Mouse (Mus musculus) left cerebral cortex, adult 18-20 months (tissue): ENCODE results near the gene Drd4. TPM values are rescaled to one million over a fixed set of nuclear protein-coding genes. Genes with fewer than 3 reads are reported as not detected.

ENCODE experiments used
- DNase-seq, 2 experiments: peaks; one replicate each; pipeline ENCODE4 v3.0.0; 2021 to 2022; ENCODE audit warnings: low spot score in 2 of 2, mixed read lengths in 1 of 2
- total RNA-seq, 2 experiments: library from RNA; stranded (reverse); gene quantifications; 2 replicates each; pipeline ENCODE4 v1.2.3; 2021

Gene Drd4
- total RNA-seq, 2 experiments from 2014 or later: 0.33 to 0.66 TPM

- no peak for DNase-seq
Measured at GRCm38 (mm10) chr7:141331990-141332389, 40.2 kb downstream of the Drd4 start.

DNA sequence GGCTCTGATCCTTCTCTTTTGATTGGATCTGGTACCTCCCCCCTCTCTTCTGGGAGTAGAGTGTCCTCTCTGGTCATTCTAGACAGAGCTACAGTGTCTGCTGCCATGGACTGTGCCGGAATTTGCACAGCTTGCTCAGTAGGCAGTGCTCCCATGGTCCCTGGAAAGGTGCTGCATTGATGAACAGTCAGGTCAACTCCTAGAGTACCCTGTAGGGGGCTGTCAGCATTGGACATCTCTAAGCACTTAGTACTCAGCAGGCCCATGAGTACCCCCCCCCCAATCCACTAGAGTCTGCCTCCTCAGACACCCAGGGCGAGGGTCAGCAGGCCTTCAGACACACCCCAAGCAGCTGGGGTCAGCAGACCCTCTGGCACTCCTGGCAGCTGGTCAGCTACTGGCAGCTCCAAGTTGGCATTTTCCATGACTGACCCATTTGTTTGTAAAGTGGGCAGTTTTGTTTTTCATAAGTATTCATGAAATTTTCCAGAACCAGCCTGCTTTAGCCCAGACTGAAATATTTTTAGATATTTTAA lies 43.3 kb downstream of the Drd4 start:
- no peak for DNase-seq

DNA sequence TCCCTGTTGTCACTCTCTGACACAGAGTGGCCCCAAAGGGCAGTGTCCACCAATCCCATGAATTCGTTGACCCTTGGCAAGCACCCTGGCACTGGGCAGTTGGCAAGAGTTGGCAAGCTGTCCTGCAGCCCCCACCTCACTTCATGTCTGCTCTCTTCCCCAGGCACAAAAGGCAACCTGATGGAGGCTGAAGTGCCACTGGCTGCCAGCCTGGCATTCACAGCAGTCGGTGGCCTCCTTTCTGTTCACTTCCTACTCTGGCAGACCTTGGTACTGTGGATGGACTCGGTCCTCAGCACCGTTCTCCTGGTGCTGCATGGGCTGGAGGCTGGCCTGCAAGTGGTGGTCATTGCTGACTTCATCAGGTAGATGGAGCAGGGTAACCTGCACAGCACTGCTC lies 43.9 kb downstream of the Drd4 start:
- DNase-seq: peak in 1 of 2 experiments; percentile 19

DNA sequence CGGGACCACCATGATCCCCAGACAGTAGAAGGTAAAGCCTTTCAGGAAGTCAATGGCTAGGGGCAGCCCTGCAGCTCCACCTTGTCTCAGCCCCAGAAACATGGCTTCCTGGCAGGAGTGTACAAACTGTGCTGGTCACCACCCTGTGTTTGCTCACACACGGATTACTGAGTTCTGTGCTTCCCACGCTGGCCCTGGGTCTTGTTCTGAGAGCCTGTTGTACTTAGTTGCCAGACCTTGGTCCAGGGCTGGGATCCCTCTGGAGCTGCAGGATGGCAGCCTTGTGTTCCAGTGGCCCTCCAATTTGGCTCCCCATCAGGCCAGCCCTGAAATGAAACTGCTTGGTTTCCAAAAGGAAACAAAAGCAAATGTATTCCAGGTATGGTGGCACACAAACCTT lies 44.5 kb downstream of the Drd4 start:
- no peak for DNase-seq

- DNase-seq: no peak
Measured at GRCm38 (mm10) chr7:141337716-141338416, 46.1 kb downstream of the Drd4 start.

DNA sequence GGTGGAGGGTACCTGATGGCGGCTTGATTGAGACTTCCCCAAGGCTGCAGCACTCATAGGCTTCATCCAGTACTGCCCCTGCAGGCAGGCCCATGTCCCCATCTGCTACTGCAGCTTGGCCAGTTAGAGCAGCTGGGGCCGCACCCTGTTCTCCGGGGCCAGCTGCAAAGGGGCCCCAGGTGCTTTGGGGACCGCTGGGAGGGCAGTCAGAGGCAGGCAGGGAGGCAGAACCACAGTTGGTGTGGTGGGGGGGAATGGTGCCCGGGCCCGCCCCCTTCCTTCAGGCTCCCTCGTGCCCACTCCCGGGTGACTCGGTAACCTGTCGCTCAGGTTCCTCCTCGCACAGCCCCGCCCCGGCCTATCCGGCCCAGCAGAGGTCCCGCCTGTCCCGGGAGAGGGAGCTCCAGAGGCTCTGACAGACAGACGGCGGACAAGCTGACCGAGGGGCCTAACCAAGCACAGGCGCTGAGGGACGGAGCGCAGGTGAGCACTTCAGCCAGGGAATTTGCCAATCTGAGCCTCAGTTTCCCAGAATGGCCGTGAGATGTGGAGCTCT lies 46.8 kb downstream of the Drd4 start, which contains the start of gene Eps8l2:
Gene Eps8l2, plus strand, starts transcription at position 305 of the 556 bp plus-strand sequence.
- no peak for DNase-seq

DNA sequence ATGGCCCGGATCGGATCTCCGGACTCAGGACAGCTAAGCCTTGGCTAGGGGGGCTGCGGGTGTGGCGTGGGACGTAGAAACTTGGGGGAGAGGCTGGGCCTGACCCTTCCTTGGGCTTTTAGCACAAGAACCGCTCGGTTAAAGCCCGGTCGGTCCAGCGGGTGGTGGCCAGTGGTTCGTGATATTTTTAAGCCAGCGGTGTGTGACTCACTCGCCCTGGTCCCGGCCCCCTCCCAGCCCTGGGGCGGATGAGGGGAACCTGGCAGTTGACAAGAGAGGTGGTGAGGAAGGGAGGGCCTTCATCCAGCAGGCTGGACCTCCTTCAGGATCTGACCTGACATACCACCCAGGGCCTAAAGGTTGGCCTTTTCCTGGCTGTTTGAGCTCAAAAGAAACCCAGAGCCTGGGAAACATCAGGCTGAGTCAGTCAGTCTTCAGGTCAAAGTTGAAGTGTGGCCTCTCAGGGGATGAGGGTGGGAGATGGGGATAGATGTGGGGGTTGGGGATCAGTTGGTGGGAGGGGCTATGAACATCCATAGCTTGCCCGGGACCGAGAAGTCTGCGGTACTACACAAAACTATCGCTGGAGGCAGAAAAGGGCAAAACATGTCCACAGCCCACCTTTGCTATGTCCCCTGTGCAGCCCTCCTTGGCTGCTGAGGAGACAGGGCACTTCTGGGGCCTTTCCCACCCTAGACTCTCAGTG lies 47.6 kb downstream of the Drd4 start:
- DNase-seq: no peak

DNA sequence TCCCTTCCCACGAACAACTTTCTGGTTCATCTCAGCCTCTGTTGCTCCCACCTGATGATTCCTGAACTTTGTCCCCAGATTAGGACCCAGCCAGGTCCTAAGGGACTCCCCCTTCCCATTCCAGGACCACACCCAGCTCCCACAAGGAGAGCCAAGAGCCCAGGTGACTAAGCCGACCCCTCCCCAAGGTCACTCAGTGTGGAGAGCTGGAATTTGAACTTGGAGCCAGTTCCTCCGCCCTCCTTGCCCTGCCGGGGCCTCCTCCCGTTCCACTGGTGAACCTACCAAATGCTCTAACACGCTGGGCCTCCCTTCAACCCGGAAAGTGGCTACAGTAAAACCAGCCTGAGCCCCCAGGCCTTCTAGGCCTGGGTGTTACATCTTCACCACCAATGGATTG lies 48.2 kb downstream of the Drd4 start:
- DNase-seq: no peak

DNA sequence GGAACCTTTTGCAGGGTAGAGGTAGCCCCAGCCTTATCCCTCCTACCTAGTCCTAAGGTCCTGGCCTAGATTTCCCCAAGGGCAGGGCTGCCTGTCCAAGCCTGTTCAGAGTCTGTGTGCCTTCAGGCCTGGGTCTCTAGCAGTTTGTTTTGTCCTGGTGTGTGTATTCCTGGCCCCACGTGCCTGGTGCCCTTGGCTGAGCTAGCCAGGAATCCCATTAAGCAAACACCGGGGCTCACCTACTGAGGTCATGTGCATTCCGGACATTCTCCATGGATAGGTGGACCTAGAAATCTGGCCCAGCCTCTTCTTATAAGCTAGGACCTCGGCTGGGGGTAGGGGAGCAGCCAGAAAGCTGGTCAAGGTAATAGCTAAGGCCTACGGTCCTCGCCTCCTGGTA lies 48.7 kb downstream of the Drd4 start:
- no peak for DNase-seq

GRCm38 (mm10) chr7:141341689-141342226 lies 50.0 kb downstream of the Drd4 start:
- no peak for DNase-seq

- no peak for DNase-seq
Measured at GRCm38 (mm10) chr7:141343230-141343629, 51.4 kb downstream of the Drd4 start.

DNA sequence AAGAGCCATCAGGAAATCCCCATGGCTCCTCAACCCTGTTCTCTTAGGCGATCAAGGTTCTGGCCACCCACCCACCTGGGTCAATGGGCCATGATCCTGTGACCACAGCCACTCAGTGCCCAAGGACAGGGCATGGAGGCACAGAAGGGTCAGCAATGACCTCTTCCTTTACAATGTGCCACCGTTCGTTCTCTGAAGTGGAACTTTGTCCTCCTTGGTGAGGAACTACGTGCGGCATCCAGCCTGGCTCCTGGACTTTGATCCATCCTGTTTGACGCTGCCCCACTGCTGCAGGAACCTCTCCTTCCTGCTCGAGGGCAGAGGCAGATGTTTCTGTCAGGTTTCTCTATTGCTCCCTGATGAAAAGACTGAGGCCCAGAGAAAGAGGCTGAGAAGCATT lies 51.9 kb downstream of the Drd4 start:
- no peak for DNase-seq

- DNase-seq: no peak
Measured at GRCm38 (mm10) chr7:141344787-141345186, 53.0 kb downstream of the Drd4 start.

Other genes with a start within 250 kb of the Drd4 start
- gene B4galnt4, start 230.9 kb upstream of the Drd4 start, total RNA-seq: 10 to 100 TPM; 85.9 to 86.1 TPM
- under 1 TPM; 0.26 to 0.33 TPM for gene Pkp3, start 213.8 kb upstream of the Drd4 start, total RNA-seq
- gene Sigirr, start 191.4 kb upstream of the Drd4 start, total RNA-seq: 1 to 10 TPM; 2.1 to 2.3 TPM
- not detected for gene Ano9, start 174.2 kb upstream of the Drd4 start, total RNA-seq
- 10 to 100 TPM; 43.9 to 51.1 TPM for gene Ptdss2, start 169.6 kb upstream of the Drd4 start, total RNA-seq
- 10 to 100 TPM; 39.0 to 43.2 TPM for gene Rnh1, start 119.1 kb upstream of the Drd4 start, total RNA-seq
- 100 to 1,000 TPM; 223 to 237 TPM for gene Hras, start 98.0 kb upstream of the Drd4 start, total RNA-seq
- 1 to 10 TPM; 2.7 to 4.4 TPM for gene Lrrc56, start 97.8 kb upstream of the Drd4 start, total RNA-seq
- not detected for gene Lmntd2, start 77.9 kb upstream of the Drd4 start, total RNA-seq
- 1 to 10 TPM; 1.4 to 2.5 TPM for gene Rassf7, start 76.1 kb upstream of the Drd4 start, total RNA-seq
- 10 to 100 TPM; 73.6 to 75.1 TPM for gene Phrf1, start 63.2 kb upstream of the Drd4 start, total RNA-seq
- gene Irf7, start 25.5 kb upstream of the Drd4 start, total RNA-seq: 1 to 10 TPM in 1 of 2 experiments, under 1 TPM in 1; 1.00 to 2.0 TPM
- not detected for gene Cdhr5, start 15.2 kb upstream of the Drd4 start, total RNA-seq
- not detected for gene Sct, start 12.9 kb upstream of the Drd4 start, total RNA-seq
- 10 to 100 TPM; 62.8 to 70.5 TPM for gene Deaf1, start 35.7 kb downstream of the Drd4 start, total RNA-seq
- 10 to 100 TPM; 24.6 to 34.6 TPM for gene Tmem80, start 35.7 kb downstream of the Drd4 start, total RNA-seq
- gene Eps8l2, start 46.9 kb downstream of the Drd4 start, total RNA-seq: 1 to 10 TPM; 3.5 to 6.3 TPM
- 100 to 1,000 TPM in 1 of 2 experiments, 10 to 100 TPM in 1; 96.6 to 104 TPM for gene Taldo1, start 100.2 kb downstream of the Drd4 start, total RNA-seq
- 10 to 100 TPM; 40.4 to 45.1 TPM for gene Gatd1, start 122.1 kb downstream of the Drd4 start, total RNA-seq
- 100 to 1,000 TPM; 274 to 309 TPM for gene Cend1, start 137.5 kb downstream of the Drd4 start, total RNA-seq
- gene Slc25a22, start 145.9 kb downstream of the Drd4 start, total RNA-seq: 100 to 1,000 TPM; 251 to 254 TPM
- 1 to 10 TPM; 1.1 to 1.4 TPM for gene Pidd1, start 152.0 kb downstream of the Drd4 start, total RNA-seq
- 100 to 1,000 TPM; 555 to 600 TPM for gene Rplp2, start 155.4 kb downstream of the Drd4 start, total RNA-seq
- 10 to 100 TPM; 23.6 to 24.8 TPM for gene Pnpla2, start 163.2 kb downstream of the Drd4 start, total RNA-seq
- gene Cracr2b, start 169.1 kb downstream of the Drd4 start, total RNA-seq: 1 to 10 TPM; 3.7 to 4.5 TPM
- 10 to 100 TPM; 28.9 to 29.1 TPM for gene Cd151, start 175.4 kb downstream of the Drd4 start, total RNA-seq
- 10 to 100 TPM; 36.6 to 41.6 TPM for gene Polr2l, start 183.1 kb downstream of the Drd4 start, total RNA-seq
- gene Tspan4, start 183.2 kb downstream of the Drd4 start, total RNA-seq: 10 to 100 TPM; 10.3 to 11.6 TPM
- 10 to 100 TPM; 60.4 to 72.2 TPM for gene Chid1, start 247.9 kb downstream of the Drd4 start, total RNA-seq